Mouse (Mus musculus) heart, adult 2 months (tissue): ENCODE measurements around the gene Cdhr4. TPM values are rescaled to one million over a fixed set of nuclear protein-coding genes. Genes with fewer than 3 reads are reported as not detected.

Experiments
- DNase-seq, 2 experiments: peaks; one replicate each; pipeline ENCODE4 v3.0.0; 2021
- H3K27ac ChIP-seq: fragments of 200-600 bp; 2 replicates; pipeline ENCODE4 v1.8.1; 2022
- H3K27me3 ChIP-seq: fragments of 200-500 bp; 2 replicates; pipeline ENCODE4 v1.6.1; 2012; ENCODE audit warnings: mild to moderate bottlenecking, low read length, inconsistent platforms, mixed read lengths; ENCODE audit not compliant: control insufficient read depth, insufficient read depth
- H3K36me3 ChIP-seq: fragments of 200-500 bp; 2 replicates; pipeline ENCODE4 v1.6.1; 2012; ENCODE audit warnings: low read length, inconsistent platforms; ENCODE audit not compliant: control insufficient read depth, insufficient read depth
- H3K4me1 ChIP-seq: fragments of 200-500 bp; 2 replicates; pipeline ENCODE4 v1.6.1; 2011; ENCODE audit warnings: low read length; ENCODE audit not compliant: control insufficient read depth, insufficient read depth
- H3K4me3 ChIP-seq: fragments of 200-600 bp; 2 replicates; pipeline ENCODE4 v1.8.1; 2022
- H3K79me2 ChIP-seq: fragments of 200-500 bp; replicated peaks from 2 replicates; pipeline ENCODE4 v1.6.1; 2012; ENCODE audit warnings: mild to moderate bottlenecking, inconsistent platforms, low read length, moderate library complexity, mixed read lengths; ENCODE audit not compliant: control insufficient read depth, insufficient read depth
- H3K9ac ChIP-seq: fragments of 200-500 bp; 2 replicates; pipeline ENCODE4 v1.6.1; 2012; ENCODE audit warnings: low read depth, mild to moderate bottlenecking, control low read depth, inconsistent platforms, low read length, mixed read lengths
- CTCF ChIP-seq: fragments of 200-600 bp; IDR thresholded peaks from 2 replicates; pipeline ENCODE4 v1.8.1; 2022; ENCODE audit warnings: antibody characterized with exemption, mild to moderate bottlenecking, moderate library complexity
- EP300 ChIP-seq: fragments of 200-500 bp; IDR thresholded peaks from 2 replicates; pipeline ENCODE4 v1.6.1; 2011; ENCODE audit warnings: low read depth, low read length, control low read depth; ENCODE audit not compliant: insufficient read depth
- POLR2A ChIP-seq: fragments of 200-500 bp; IDR thresholded peaks from 2 replicates; pipeline ENCODE4 v1.6.1; 2011; ENCODE audit warnings: mild to moderate bottlenecking, low read depth, low read length, control low read depth; ENCODE audit not compliant: insufficient read depth
- WGBS: fragments of 180-500 bp; shearing (Covaris S2); methylation state at CpG from one replicate; pipeline ENCODE4 v1.1.7; 2018; 5-methylcytosine and 5-hydroxymethylcytosine counted together
- intact Hi-C: fragments of 180-260 bp; cut with DNase I; formaldehyde crosslinking; loops from one replicate; pipeline ENCODE4 v1.15.1; 2025
- polyA plus RNA-seq: library from polyadenylated mRNA; depleted of rRNA; stranded (reverse); fragments of >200 nt; gene quantifications from 2 replicates; pipeline ENCODE4 v1.2.3, GENCODE M21; 2012
- total RNA-seq, 2 experiments: library from RNA; stranded (reverse); gene quantifications; 2 replicates each; pipeline ENCODE4 v1.2.3; 2021

Gene Cdhr4
- total and polyA plus RNA-seq, 3 experiments: 0.20 to 8.8 (median 1.1) TPM

GRCm38 (mm10) chr9:107995513-107995912 is 3.2 kb downstream of the Cdhr4 start:
- 94% methylated on average over 21 of the region's 21 CpGs for WGBS
- Histone ChIP-seq H3K27ac (no peak overlapping the region), H3K79me2 (no peaks in the 10 kb centered on the region), H3K9ac (no peak overlapping the region), H3K36me3 (no peaks in the 10 kb centered on the region), H3K4me1 (no peaks in the 10 kb centered on the region), H3K4me3 (no peak overlapping the region), H3K27me3 (no peaks in the 10 kb centered on the region)
- no peak for DNase-seq
- TF ChIP-seq EP300: no peak
- TF ChIP-seq CTCF: no peak
- TF ChIP-seq POLR2A: no peak
- intact Hi-C loops: no loop called here

GRCm38 (mm10) chr9:107996049-107996448 is 3.8 kb downstream of the Cdhr4 start, which contains the start of gene Gm20662:
Gene Gm20662 (plus strand): TSS chr9:107996349.
- Histone ChIP-seq H3K4me3 (no peak within 1 kb of the TSS), H3K27me3 (no peaks in the 10 kb centered on the region), H3K36me3 (no peaks in the 10 kb centered on the region), H3K79me2 (no peaks in the 10 kb centered on the region), H3K27ac (no peak within 1 kb of the TSS), H3K9ac (no peak within 1 kb of the TSS), H3K4me1 (no peaks in the 10 kb centered on the region)
- no peak for DNase-seq
- 90% methylated on average over 5 of the region's 5 CpGs for WGBS
- intact Hi-C loops: no loop called here
- TF ChIP-seq POLR2A: no peak
- TF ChIP-seq CTCF: no peak
- TF ChIP-seq EP300: no peak

- intact Hi-C loops: loop anchor here (5.0 kb wide), 1 partner anchor 40 kb away; no protein-coding TSS in a partner anchor
- Histone ChIP-seq H3K27me3 (no peaks in the 10 kb centered on the region), H3K36me3 (peaks cover 10% of the 10 kb centered on the region), H3K4me1 (peaks cover 6% of the 10 kb centered on the region), H3K79me2 (peaks cover 9% of the 10 kb centered on the region), H3K9ac (peak within 1 kb of the TSS; percentile 94), H3K27ac (peak within 1 kb of the TSS; percentile 100), H3K4me3 (peak within 1 kb of the TSS; percentile 83)
- TF ChIP-seq POLR2A: peak; percentile 99
- TF ChIP-seq CTCF: no peak
- peak; percentile 56; the same call in 1 of the 2 replicates for TF ChIP-seq EP300
- under 1% methylated on average over 50 of the region's 51 CpGs for WGBS
- DNase-seq: peak; percentile 100
Observed at GRCm38 (mm10) chr9:108001922-108002770, 9.8 kb downstream of the Cdhr4 start, which contains the start of gene Ip6k1. Gene Ip6k1 (plus strand): TSS chr9:108002501.

- H3K27ac ChIP-seq: peak overlapping the region; percentile 100
- under 1% methylated on average over 50 of the region's 50 CpGs for WGBS
- peaks cover 12% of the 10 kb centered on the region for H3K36me3 ChIP-seq
- H3K4me3 ChIP-seq: peak overlapping the region; percentile 83
- no peaks in the 10 kb centered on the region for H3K27me3 ChIP-seq
- peak overlapping the region; percentile 94 for H3K9ac ChIP-seq
- DNase-seq: no peak
- H3K4me1 ChIP-seq: peaks cover 7% of the 10 kb centered on the region
- intact Hi-C loops: loop anchor here (5.0 kb wide), 1 partner anchor 41 kb away; no protein-coding TSS in a partner anchor
- TF ChIP-seq CTCF (no peak), POLR2A (0 out of 2 replicates have a peak, but pooled peaks have one; percentile 20), EP300 (no peak)
- peaks cover 12% of the 10 kb centered on the region for H3K79me2 ChIP-seq
Observed at GRCm38 (mm10) chr9:108002778-108003530, 10.7 kb downstream of the Cdhr4 start.

GRCm38 (mm10) chr9:108003531-108003890 is 11.2 kb downstream of the Cdhr4 start:
- H3K79me2 ChIP-seq: peaks cover 17% of the 10 kb centered on the region
- peak overlapping the region; percentile 83 for H3K4me3 ChIP-seq
- peaks cover 17% of the 10 kb centered on the region for H3K36me3 ChIP-seq
- intact Hi-C loops: loop anchor here (5.0 kb wide), 1 partner anchor 41 kb away; no protein-coding TSS in a partner anchor
- no peaks in the 10 kb centered on the region for H3K27me3 ChIP-seq
- peak in 1 of 2 experiments; percentile 40 for DNase-seq
- WGBS: 8% methylated on average over 8 of the region's 8 CpGs
- TF ChIP-seq POLR2A (no peak), CTCF (no peak), EP300 (no peak)
- H3K4me1 ChIP-seq: peaks cover 11% of the 10 kb centered on the region
- peak overlapping the region; percentile 94 for H3K9ac ChIP-seq
- H3K27ac ChIP-seq: peak overlapping the region; percentile 100

- DNase-seq: no peak
- intact Hi-C loops: no loop called here
- no peak for TF ChIP-seq CTCF
- no peak for TF ChIP-seq EP300
- no peak for TF ChIP-seq POLR2A
- Histone ChIP-seq H3K79me2 (peaks cover 20% of the 10 kb centered on the region), H3K36me3 (peaks cover 26% of the 10 kb centered on the region), H3K27me3 (no peaks in the 10 kb centered on the region), H3K4me1 (peaks cover 21% of the 10 kb centered on the region), H3K27ac (no peak overlapping the region), H3K9ac (no peak overlapping the region), H3K4me3 (no peak overlapping the region)
- WGBS: 80% methylated on average over 5 of the region's 5 CpGs
Observed at GRCm38 (mm10) chr9:108008041-108008440, 15.7 kb downstream of the Cdhr4 start.
